Mouse (Mus musculus): ENCODE results near the gene Apoc3.

Apoc3 gene

DNA sequence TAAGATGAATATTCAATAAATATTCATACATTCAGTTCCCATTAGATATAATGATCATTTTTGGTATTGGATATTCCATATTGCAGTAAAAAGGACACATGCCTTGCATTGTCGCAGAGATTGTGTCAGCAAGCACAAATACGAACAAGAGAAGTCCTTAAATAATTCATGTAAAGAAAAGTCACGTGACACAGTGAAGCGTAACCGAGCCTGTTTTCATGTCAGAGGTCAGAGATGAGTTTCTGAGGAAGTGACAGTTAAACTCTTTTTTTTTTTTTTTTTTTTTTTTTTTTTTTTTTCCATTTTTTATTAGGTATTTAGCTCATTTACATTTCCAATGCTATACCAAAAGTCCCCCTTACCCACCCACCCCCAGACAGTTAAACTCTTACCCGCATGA, 42.8 kb downstream of the Apoc3 start:
- no peak for DNase-seq (ENCODE audit: low spot score in 2 of 2)

DNA sequence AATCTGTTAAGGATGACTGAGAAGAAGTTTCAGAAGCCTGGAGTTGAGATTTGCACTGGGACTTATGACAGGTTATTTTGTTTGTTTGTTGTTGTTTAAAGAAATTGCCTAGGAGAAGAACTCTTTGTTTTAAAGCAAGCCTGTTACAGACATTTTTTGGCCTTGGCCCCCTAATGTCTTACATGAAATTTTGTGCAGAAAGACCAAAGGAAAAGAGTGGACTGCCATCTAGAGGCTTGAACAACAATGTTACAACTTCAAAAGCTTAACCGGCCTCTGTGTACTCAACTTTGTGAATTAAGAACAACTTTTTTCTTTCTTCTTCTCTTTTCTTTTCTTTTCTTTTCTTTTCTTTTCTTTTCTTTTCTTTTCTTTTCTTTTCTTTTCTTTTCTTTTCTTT, 43.8 kb downstream of the Apoc3 start:
- peak in 1 of 2 experiments; percentile 18 for DNase-seq (ENCODE audit: low spot score in 2 of 2)

- DNase-seq (ENCODE audit: low spot score in 2 of 2): no peak
These were observed 44.2 kb downstream of the Apoc3 start for GRCm38 (mm10) chr9:46191234-46191633.

DNA sequence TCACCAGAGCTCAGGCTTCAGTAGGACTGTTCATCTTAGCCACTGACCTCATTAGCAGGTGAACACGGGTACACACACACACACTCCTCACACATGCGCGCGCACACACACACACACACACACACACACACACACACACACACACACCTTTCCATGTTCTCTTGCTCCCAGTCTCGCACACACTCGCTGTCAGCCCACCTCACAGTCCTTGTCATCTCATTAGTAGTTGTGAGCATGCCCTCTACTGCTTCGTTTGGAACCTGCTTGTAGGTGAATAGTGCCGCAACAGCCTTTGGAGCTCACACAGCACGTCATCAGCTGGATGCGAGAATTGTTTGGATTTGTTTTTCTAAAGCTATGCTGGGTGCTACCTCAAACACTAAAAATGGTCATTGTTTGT, 46.1 kb downstream of the Apoc3 start:
- no peak for DNase-seq (ENCODE audit: low spot score in 2 of 2)

DNA sequence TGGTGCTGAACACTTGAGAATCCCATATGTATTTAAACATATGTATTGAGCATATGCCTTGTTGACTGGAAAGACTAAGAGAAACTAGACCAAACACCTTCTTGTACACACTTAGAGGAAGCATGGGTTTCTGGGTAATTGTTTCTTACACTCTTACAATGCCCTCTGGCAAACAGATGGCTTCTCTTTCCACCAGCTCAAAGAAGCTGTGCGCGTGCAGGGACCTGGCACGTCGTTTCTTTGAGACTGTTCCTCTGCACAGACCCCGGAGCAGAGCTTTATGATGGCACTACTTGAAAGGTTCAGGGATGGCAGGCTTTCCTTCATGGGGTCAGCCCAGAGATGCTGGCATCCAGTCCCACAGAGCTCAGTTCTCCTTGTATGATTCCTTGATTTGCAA, 46.5 kb downstream of the Apoc3 start:
- no peak for DNase-seq (ENCODE audit: low spot score in 2 of 2)

GRCm38 (mm10) chr9:46188370-46188769, 47.1 kb downstream of the Apoc3 start:
- no peak for DNase-seq (ENCODE audit: low spot score in 2 of 2)

DNA sequence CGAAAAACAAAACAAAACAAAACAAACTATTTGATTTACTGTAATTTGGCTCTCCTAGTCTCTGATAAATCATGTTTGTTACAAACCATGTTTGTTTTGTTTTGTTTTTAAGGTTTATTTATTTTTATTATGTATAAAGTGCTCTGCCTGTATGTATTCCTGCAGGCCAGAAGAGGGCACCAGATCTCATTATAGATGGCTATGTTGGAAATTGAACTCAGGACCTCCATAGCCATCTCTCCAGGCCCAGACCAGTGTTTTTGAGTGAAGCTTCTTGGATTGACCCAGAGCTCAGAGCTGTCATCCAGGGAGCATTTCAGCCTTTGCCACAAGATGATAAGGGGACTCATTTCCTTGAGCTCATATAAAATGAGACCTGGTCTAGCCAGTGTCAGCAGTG, 49.0 kb downstream of the Apoc3 start:
- DNase-seq (ENCODE audit: low spot score in 2 of 2): no peak

- peak in 1 of 2 experiments; percentile 29 for DNase-seq (ENCODE audit: low spot score in 2 of 2)
These were observed 50.2 kb downstream of the Apoc3 start for GRCm38 (mm10) chr9:46185191-46185590.

DNA sequence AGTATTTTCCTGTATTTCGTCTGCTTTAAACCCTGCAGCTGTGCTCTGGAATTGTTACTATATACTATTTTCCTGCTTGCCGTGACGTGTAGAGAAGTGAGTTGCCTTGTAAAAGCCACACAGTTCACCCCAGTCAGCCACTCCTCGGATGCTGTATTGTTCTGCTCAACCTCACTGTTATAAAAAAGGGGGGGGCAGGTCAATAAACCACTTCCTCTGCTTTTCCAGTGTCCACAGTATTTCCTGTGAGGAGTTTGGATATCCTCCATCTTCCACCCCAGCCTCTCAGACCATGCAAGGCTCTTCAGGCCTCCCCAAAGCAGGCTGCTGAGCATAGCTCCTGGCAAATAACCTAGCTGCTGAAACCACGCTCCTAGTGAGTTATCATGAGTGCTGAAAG, 50.9 kb downstream of the Apoc3 start:
- DNase-seq (ENCODE audit: low spot score in 2 of 2): no peak

Data from frontal cortex, postnatal 36 days (tissue).